Mouse (Mus musculus): ENCODE data around the gene Mgat3.

The Mgat3 gene

DNA sequence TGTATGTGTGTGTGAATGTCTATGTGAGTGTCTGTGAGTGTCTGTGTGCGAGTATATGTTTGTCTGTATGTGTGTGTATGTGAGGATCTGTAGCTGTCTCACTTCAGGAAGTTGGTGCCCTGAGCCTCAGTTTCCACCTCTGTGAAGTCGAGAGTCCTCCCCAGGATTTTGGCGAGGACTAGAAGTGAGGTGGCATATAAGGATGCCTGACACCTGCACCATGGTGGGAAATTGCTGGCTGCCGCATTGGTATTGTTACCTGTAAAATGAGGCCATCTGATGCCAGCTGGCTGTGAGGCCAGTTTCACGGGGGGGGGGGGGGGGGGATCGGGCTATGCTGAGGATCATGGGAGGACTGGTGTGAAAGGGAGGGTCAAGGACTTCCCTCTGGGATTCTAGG is 2.2 kb downstream of the Mgat3 start:
- DNase-seq (ENCODE audit: low spot score) = no peak

DNA sequence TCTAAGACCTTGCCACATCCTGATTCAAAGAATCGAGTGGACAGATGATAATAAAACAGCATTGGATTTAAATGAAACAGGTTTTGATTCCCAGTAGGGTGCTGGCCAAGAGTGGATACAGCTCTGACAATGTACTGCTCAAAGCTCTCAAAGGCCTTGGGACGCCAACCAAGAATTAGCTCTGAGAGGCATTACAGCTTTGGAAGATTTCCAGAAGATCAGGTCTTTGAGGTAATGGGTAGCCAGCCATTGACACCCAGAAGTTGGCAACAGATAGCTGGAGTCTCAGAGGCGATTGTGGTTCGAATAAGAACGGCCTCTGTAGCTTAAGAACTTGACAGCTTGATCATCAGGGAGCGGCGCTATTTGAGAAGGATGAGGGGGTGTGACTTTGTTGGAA is 8.0 kb downstream of the Mgat3 start:
- DNase-seq (ENCODE audit: low spot score) = peak; percentile 9

DNA sequence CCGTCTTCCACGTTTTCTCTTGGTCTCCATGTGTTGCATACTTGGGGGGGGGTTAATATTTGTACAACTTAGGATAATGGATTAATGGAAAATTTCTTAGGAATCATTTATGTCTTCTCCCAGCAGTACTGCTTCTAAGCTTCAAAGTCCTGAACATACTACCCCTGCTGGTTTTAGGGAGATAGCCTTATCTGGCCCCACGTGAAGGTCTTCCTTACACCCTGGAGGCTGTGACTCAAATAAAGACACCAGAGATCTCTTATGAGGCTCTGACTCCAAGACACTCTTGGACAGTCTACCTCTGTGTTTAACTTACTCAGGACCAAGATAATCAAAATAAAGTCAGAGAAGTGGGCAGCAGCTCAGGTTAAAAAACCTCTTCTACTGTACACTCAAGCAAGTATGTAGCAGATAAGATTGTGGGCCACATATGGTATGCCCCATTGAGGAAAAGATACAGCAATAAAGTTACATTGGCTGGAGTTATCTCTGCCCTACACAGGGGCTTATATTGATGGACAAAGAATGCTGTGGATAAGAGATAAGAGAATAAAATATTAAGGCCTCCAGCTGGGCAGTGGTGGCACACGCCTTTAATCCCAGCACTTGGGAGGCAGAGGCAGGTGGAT is 8.7 kb downstream of the Mgat3 start:
- peak; percentile 53 for DNase-seq (ENCODE audit: low spot score)

DNA sequence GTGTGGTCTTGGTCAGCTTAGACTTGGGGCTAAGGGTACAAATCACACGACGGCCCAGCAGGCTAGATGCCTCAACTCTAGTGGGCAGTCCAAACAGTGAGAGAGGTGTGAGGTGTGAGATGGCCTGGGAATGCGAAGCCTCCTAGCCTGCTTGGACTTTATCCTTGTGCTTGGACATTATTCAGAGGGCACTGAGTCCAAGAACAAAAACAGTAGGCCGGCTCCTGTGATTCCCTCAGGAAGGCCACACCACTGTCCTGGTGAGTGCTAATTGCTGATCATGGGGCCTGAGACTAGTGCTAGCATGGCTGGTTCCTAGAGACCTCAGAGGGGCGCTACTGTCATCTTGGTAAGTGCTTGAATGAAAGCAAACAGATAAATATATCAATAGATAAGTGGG is 15.4 kb downstream of the Mgat3 start:
- DNase-seq (ENCODE audit: low spot score) = no peak

DNA sequence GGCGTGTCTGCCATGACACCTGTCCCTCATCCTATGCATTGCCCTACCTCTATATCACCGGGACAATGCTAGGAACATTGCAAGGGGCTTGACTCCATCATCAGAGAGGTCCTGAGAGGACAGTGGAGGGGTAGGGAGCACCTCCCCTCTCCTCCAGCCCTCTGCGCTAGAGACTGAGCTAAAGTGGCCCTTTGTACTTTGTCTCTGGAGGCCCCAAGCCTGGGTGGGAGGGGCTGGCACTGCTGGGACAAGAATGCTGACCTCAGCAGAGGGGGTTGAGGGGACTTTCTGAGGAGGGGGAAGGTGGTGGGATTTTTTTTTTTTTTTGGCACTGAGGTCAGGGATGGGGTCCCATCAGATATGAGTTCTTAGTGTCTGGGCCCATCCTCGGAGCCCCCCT is 16.6 kb downstream of the Mgat3 start:
- DNase-seq (ENCODE audit: low spot score) = no peak

DNA sequence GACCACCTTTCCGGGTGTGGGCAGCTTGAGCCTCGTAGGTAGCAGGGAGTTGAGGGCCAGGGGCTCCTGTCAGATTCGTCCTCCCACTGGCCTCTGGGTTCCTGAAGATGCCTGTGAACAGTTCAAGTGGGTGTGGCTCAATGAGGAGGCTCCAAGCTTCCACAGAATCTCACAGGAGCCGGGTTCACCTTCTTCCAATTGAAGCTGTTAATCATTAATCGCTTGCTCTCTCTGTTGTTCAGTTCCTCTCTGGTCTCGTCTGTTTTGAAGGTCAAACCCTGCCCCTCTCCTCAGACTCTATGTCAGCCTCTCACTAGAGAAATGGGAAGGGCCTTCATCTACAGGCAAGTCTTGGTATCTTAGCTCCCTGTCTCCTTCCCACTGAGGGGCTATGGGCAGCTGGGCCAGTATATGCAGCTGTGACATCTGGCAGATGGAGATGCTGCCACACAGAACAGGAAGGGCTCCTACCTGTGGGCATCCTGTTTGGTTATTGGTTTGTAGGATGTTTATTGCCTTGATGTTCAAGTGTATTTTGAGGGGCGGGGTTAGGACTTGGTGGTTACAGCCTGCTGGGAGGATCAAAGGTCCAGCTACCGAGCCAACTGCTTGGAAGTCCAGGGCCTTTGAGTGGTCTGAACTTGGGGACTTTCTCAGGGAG is 18.2 kb downstream of the Mgat3 start:
- no peak for DNase-seq (ENCODE audit: low spot score)

DNA sequence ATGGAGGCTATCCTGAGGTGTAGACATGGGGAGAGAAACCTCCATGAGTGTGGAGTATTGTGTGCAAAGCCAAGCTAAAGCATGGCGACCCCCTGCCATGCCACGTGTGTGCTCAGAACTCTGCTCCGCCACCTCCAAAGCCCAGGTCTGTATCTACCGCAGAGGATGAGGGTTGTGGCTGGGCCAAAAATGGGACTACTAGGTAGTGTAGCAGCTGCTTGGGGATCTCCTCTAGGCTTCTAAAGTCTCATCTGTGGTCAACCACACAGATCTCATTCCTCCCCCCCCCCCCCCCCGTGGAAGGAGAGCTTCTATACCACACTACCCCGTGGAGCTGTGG is 18.7 kb downstream of the Mgat3 start:
- DNase-seq (ENCODE audit: low spot score) = no peak

DNA sequence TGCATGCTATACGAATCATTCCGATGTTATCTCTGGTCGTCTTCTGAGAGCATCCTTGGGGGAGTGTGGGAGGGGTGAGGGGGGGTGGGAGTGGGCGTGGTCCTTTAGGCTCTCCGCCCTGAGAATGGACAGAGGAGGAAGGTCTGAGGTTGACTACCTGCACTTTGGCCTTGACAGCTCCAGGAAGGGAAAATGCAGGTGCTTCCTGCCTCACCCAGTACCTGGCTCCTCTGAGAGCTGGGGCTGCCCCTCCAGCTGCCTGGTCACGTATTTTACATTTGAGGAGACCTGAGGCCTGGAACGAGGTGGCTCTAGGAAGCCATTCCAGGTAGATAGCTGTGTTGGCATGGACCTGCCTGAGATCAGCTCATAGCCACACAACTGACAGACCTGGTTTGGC is 19.3 kb downstream of the Mgat3 start:
- no peak for DNase-seq (ENCODE audit: low spot score)

DNA sequence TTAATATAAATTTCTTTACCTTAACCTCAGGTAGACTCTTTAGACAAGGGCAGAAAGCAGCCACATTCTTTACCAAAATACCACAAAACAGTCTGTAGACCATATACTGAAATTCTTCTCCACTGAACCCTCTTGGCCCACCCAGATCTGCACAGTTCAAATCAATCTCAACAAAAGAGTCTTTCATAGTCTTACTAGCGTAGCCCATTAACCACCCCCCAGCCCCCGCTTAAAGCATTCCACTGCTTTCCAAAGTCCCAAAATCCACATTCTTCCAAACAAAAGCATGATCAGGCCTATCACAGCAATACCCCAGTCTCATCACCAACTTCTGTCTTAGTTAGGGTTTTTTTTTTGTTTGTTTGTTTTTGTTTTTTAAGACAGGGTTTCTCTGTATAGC is 26.0 kb downstream of the Mgat3 start:
- no peak for DNase-seq (ENCODE audit: low spot score)

DNA sequence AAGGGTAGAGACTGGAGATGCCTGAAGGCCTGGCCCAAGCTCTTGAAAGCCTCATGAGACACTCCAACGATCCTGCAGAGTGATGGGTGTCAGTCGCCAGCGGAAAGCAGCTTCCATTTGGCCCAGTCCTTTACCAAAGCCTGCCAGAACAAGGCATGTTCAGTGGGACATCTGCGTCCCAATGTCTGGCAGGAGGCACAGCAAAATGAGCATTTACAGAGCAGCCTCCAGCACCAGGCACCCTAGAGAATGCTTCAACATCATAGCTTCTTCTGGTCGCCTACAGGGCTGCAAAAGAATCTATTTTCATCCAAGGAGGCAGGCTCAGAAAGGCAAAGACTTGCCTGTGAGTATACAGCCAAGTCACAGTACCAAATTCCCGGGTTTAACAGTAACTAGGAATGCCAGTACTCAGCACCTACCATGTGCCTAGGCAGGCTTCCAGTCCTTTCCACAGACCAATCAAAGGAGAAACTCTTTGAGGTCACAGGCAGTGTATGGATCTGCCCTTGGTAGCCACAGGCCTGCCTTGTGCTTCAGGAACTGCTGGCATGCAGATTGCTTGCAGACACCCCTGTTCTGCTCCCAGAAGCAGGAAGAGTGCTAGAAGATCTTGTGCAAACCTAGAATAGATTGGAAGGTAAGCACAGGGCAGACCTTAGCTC is 28.7 kb downstream of the Mgat3 start:
- DNase-seq (ENCODE audit: low spot score) = no peak

DNA sequence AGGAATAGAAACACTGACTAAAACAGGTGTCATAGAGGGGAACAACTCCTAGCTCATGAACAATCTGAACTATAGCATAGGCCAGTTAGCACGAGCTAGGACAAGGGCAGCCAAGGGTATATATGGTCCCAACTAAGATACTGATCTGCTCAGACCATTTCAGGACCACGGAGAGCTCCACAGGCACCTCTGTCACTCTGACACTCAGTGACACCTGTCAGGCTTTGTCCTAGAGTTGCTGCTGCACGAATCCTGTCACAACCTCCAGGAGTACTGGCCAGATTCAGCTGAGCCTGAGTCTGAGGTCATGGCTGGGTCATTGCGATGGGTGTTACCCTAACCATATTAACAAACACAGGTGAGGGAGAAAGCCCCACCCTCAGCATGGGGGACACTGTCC is 29.9 kb downstream of the Mgat3 start:
- DNase-seq (ENCODE audit: low spot score) = peak; percentile 45

DNA sequence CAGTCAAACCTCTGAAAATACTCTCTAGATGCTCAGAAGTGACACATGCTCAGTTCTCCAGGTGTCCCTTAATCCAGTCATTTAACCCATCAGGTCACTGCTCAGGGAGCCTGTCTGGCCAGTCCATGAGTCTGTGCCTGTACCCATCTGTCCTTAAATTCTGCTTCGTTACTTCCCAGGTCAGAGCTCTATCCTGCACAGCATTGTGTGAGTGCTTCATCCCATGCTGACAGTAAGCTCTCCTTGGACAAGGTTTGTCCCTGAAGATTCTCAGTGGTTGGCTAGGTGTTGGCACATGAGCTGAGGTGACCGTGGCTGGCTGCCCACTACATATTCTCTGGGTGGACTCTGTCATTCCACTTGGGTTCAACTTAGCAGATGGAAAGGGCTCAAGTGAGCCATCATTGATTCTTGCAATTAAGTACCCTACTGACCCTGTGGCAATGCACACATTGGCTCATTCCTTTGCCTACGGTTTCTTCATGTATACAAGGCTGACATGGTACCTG is 32.6 kb downstream of the Mgat3 start:
- DNase-seq (ENCODE audit: low spot score) = no peak

DNA sequence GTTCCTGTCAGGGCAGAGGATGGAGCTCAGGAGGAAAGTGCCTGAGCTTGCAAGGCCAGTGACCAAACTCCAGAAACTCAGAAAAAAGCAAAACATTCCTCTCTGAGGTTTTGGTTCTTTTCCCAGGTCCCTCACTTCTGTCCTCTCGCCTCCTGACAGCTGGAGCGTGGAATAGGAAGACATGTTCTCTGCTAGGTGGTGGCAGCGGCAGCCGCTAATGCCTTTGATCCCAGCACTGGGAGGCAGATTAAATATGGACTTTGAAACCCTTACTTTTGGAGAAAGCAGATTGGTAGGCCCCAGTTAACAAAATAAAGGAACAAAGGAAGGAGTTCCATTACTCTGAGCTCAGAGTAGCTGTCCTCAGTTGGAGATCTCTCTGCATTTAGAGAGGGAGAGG is 34.9 kb downstream of the Mgat3 start:
- DNase-seq (ENCODE audit: low spot score) = no peak

DNA sequence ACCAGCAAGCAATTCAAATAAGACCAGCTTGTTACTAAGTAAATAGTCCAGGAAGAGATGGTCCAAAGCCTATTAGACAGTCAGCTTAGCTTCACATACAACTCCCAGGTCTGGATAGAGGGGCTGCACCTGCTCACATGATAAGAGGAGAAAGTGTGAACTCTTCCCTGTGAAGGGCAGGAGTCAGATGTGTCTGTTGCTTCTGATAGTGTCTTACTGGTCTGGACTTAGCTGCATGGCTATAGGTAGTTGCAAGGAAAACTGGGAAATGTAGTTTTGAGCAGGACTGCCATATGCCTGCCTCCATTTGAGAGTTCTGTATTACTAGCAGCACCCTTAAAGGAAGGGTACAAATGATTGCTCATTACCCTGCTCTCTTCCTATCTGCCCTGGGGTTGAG is 40.2 kb downstream of the Mgat3 start:
- DNase-seq (ENCODE audit: low spot score) = no peak

DNA sequence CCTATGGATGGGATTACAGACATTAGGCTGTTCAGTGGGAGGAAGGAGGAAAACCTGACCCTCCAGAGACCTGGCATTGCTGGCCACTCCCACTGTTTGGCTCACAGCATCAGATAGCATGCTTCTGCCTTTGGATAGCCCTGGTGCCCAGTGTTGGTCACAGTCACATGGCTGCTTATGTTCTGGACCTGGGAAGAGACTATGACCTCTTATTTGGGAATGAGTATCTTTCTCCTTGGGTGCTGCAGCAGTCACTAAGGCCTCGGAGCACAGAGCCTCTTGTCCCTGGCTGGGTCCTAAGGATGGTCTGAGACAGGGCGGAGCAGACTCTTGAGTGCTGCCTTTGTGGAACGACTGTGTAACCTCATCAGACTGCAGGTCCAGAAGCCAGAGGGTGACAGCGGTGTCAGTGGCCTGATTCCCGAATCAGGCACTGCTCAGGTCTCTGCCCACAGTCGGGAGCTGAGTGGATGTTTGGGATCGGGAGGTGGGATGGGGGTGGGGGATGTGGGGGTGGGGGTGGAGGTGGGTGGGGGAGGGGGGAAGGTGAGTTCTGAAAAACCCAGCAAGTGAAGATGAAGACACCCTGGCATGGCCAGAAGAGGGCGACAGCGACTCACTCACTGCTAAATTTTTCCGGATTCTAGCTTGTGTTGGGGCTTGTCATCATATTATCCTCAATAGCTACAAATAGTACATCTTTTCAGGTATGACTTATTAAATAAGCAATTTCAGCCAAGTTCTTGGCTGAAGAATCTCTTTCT is 42.4 kb downstream of the Mgat3 start:
- no peak for DNase-seq (ENCODE audit: low spot score)

DNA sequence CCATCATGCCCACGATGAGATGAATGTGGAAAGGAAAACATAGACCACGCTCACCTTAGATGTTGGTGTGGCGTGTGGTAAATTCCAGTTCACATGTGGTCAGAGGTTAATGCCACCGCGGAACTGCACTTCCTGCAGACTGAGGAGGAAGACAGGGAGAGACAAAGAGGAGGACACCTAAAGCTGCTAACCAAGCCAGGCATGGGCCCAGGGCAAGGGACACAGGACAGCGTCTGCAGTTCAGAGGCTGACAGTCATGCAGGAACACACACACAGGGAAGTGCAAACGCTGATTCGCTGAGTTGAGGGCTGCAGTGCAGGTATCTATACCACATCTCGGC is 42.9 kb downstream of the Mgat3 start:
- no peak for DNase-seq (ENCODE audit: low spot score)

DNA sequence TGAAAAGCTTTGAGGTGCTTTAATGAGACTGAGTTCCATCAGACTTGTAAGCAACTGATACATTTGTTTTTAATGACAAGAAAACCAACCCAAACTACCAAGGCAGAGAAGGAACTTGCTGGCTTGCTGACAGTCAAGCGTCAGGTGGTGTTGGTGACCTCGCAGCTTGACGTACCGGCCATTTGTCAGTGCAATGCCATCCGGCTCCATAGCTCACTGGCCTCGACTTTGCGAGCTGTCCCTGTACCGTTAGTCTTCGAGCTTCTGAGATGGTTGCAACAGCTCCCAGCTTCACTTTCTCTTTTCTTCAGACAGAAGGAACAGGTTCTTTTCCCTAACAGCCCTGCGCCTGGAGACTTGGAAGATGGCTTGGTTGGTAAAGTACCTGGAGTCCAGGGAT is 44.0 kb downstream of the Mgat3 start:
- DNase-seq (ENCODE audit: low spot score) = no peak

DNA sequence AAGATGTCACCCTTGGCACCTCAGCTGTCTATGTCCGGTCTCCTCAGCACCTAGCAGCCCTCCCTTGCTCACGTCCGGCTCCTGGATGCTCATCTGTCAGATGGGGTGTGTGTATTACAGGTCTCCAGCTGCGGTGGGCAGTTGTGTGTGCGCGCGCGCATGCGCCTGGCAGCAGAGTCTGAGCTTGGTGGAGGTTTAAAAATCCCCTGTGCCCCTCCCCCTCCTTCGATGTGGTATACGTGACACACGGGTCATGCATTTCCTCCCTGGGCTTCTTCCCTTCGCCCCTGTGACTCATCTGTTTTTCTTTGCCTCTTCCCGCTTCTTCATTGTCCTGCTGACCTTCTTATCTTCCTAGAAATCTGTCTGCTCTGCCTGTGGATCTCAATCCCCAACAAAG is 45.7 kb downstream of the Mgat3 start:
- DNase-seq (ENCODE audit: low spot score) = no peak

DNA sequence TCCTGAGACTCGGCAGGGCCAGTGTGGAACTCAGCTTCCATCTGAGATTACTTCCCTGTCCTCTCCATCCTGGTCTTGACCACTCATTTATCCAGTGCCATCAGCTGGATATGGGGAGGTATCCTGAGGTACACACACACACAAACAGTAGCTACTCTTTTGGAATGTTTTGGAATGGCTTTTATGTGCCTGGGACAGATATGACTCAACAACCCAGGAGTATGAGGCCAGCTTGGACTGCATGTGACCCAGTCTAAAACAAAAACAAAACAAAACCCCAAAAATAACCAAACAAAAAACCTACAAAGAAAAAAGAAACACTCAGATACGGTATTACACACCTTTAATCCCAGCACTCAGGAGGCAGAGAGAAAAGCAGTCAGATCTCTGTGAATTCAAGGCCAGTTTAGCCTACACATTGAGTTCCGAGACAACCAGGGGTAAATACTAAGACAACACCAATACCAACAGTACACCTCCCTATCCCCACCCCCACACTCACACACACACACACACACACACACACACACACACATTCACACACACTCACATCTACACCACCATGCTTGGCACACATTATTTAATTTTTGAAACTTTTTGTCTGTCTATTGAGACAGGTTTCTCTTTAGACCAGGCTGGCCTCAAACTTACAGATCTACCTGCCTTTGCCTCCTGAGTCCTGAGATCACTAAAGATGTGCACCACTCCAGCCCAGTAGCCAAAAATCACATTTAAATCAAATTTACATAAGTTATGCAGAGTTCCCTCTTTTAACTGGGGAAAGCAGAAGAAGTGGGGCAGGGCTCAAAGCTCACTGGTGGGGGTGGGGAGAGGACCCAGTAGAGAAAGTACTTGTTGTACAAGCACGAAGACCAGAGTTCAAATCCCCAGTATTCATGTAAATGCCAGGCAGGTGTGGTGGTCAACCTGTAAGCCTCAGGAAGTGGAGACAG is 46.5 kb downstream of the Mgat3 start:
- DNase-seq (ENCODE audit: low spot score) = no peak

DNA sequence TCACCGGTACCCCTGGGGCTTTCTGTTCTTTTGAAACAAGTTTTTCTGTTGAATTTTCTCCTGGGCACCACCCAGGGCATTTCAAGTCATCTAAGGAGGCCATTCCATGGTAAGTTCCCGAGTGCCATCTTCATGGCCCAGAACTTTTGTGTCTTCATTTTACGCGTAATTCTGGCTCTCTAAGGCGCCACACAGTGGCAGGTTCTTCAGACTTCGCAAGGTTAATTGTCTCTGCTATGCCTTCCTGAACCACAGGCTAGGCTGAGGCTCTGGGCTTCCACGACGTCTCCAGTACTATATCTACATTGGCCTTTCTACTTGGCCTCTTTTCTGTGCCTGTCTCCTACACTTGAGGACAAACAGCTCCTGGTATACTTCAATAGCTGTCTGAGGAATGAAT is 47.5 kb downstream of the Mgat3 start:
- DNase-seq (ENCODE audit: low spot score) = no peak

DNA sequence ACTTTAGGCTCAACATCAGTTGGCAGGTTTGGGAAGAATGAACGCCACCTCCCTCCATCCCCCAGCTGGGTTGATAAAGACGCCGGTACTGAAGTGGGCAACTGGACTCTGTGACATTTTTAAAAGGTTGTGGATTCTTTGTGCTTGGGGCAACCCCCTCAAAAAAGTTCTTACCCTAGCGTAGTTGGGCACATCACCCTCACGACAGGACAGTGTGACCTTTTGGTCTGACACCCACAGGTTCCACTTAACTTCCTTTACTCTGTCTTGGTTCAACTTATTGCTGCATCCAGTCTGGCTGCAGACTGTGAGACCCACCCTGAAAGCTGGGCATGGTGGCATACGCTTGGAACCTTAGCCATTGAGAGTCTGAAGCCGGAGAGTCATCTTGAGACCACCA is 50.2 kb downstream of the Mgat3 start:
- DNase-seq (ENCODE audit: low spot score) = no peak

DNA sequence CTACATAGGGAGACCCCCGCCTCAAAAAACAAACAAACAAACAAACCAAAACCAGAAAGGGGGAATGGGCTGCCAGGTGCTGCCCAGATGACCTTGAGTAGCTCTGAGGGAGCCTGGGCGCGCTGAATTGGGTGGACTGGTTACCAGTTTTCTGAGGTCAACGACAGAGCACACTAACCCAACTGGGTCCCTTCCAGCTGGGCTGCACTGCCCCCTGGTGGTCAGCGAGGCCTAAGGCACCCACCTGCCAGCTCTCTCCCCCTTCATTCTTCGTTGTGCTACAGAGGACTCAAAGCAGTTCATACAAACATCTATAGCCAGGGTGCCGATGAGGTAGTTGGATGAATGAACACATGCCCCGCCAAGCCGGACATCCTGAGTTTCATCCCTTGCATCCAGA is 51.7 kb downstream of the Mgat3 start:
- peak; percentile 84 for DNase-seq (ENCODE audit: low spot score)

Measured in c-Kit-positive CD71-positive TER-119-positive erythroid progenitor cells, embryonic 14.5 days (primary cell).